Mouse (Mus musculus) spleen, postnatal 36 days (tissue): ENCODE results near the gene Mllt6.
"Not testable (repeated sequence)": the region's sequence is repeated elsewhere in the genome, so short reads cannot be mapped to it uniquely, and the experiment has no call there.

Experiments
- DNase-seq, 2 experiments: peaks; one replicate each; pipeline ENCODE4 v3.0.0; 2022; ENCODE audit warnings: low spot score in 2 of 2, mixed read lengths in 1 of 2

Gene Mllt6

GRCm38 (mm10) chr11:97662893-97663527 lies at the start of gene Mllt6:
TSS of gene Mllt6 (plus strand) at chr11:97663414.
- DNase-seq, result peak; percentile 60 to 70

- no peak for DNase-seq
Observed at GRCm38 (mm10) chr11:97615276-97615675, 47.9 kb upstream of the Mllt6 start.

- DNase-seq, result no peak
Observed at GRCm38 (mm10) chr11:97618368-97618767, 44.8 kb upstream of the Mllt6 start.

GRCm38 (mm10) chr11:97619391-97619795 lies 43.8 kb upstream of the Mllt6 start:
- no peak for DNase-seq

- DNase-seq, result peak; percentile 45 to 49
Observed at GRCm38 (mm10) chr11:97622440-97622839, 40.8 kb upstream of the Mllt6 start.

- no peak for DNase-seq
Observed at GRCm38 (mm10) chr11:97623166-97623565, 40.0 kb upstream of the Mllt6 start.

GRCm38 (mm10) chr11:97625551-97625950 lies 37.7 kb upstream of the Mllt6 start:
- DNase-seq, result no peak

- DNase-seq, result no peak
Observed at GRCm38 (mm10) chr11:97626431-97626830, 36.8 kb upstream of the Mllt6 start.

GRCm38 (mm10) chr11:97626850-97627249 lies 36.4 kb upstream of the Mllt6 start:
- DNase-seq, result no peak

- no peak for DNase-seq
Observed at GRCm38 (mm10) chr11:97627556-97628302, 35.5 kb upstream of the Mllt6 start.

- DNase-seq, result no peak
Observed at GRCm38 (mm10) chr11:97628303-97628567, 35.0 kb upstream of the Mllt6 start.

- peak in 1 of 2 experiments; percentile 17 for DNase-seq
Observed at GRCm38 (mm10) chr11:97628568-97629518, 34.4 kb upstream of the Mllt6 start.

GRCm38 (mm10) chr11:97629576-97629975 lies 33.6 kb upstream of the Mllt6 start, which contains the start of gene Epop:
TSS of gene Epop (minus strand) at chr11:97629702.
- DNase-seq, result peak; percentile 85 to 87

GRCm38 (mm10) chr11:97631046-97631445 lies 32.2 kb upstream of the Mllt6 start:
- DNase-seq, result no peak

GRCm38 (mm10) chr11:97631500-97631899 lies 31.7 kb upstream of the Mllt6 start:
- DNase-seq, result no peak

- DNase-seq, result peak; percentile 66 to 77
Observed at GRCm38 (mm10) chr11:97631938-97632337, 31.3 kb upstream of the Mllt6 start.

GRCm38 (mm10) chr11:97632440-97632839 lies 30.8 kb upstream of the Mllt6 start:
- not testable (repeated sequence) for DNase-seq

GRCm38 (mm10) chr11:97635468-97636019 lies 27.7 kb upstream of the Mllt6 start:
- no peak for DNase-seq

- DNase-seq, result peak in 1 of 2 experiments; percentile 17
Observed at GRCm38 (mm10) chr11:97641668-97642067, 21.5 kb upstream of the Mllt6 start.

- no peak for DNase-seq
Observed at GRCm38 (mm10) chr11:97642746-97643145, 20.5 kb upstream of the Mllt6 start.

GRCm38 (mm10) chr11:97643380-97644055 lies 19.7 kb upstream of the Mllt6 start:
- DNase-seq, result no peak
